Mouse (Mus musculus) lung, embryonic 14.5 days (tissue): ENCODE measurements around the gene Gm7879. TPM values are rescaled to one million over a fixed set of nuclear protein-coding genes. Genes with fewer than 3 reads are reported as not detected.
A peak's percentile ranks its signal among the peaks of the same experiment; 100 is the strongest.

Experiments
- ATAC-seq: fragments of 200-750 bp; cut with Nextera tagmentation; 2 replicates; pipeline ENCODE4 v1.8.0; 2017; ENCODE audit warnings: mild to moderate bottlenecking, moderate TSS enrichment, moderate library complexity; ENCODE audit not compliant: insufficient read depth
- DNase-seq: peaks from one replicate; pipeline ENCODE4 v3.0.0-alpha.2; 2015
- H3K27ac ChIP-seq: fragments of 300-500 bp; sonication (generic); 2 replicates; pipeline ENCODE4 v1.5.1; 2014; ENCODE audit warnings: low read depth, mild to moderate bottlenecking, moderate library complexity
- H3K27me3 ChIP-seq: fragments of 300-500 bp; sonication (generic); 2 replicates; pipeline ENCODE4 v1.6.1; 2014; ENCODE audit warnings: low read length, control low read depth; ENCODE audit not compliant: insufficient read depth
- H3K36me3 ChIP-seq: fragments of 300-500 bp; sonication (generic); 2 replicates; pipeline ENCODE4 v1.6.1; 2014; ENCODE audit warnings: control low read depth; ENCODE audit not compliant: insufficient read depth
- H3K4me1 ChIP-seq: fragments of 300-500 bp; sonication (generic); 2 replicates; pipeline ENCODE4 v1.6.1; 2014; ENCODE audit warnings: antibody characterized with exemption, control low read depth; ENCODE audit not compliant: insufficient read depth
- H3K4me2 ChIP-seq: fragments of 300-500 bp; sonication (generic); 2 replicates; pipeline ENCODE4 v1.6.1; 2014; ENCODE audit warnings: mild to moderate bottlenecking
- H3K4me3 ChIP-seq: fragments of 300-500 bp; sonication (generic); 2 replicates; pipeline ENCODE4 v1.5.1; 2014; ENCODE audit warnings: low read depth, low read length
- H3K9ac ChIP-seq: fragments of 300-500 bp; sonication (generic); 2 replicates; pipeline ENCODE4 v1.6.1; 2014
- H3K9me3 ChIP-seq: fragments of 300-500 bp; sonication (generic); 2 replicates; pipeline ENCODE4 v1.6.1; 2016; ENCODE audit warnings: low read depth, low read length, control low read depth
- CTCF ChIP-seq: IDR thresholded peaks from 2 replicates; pipeline ENCODE4 v1.5.1; 2016; ENCODE audit warnings: antibody characterized with exemption, low read depth
- WGBS: fragments of 180-500 bp; shearing (Covaris S2); extraction: QIAGEN DNeasy Blood & Tissue Kit; methylation state at CpG from one replicate; pipeline ENCODE4 v1.1.7; 2014; 5-methylcytosine and 5-hydroxymethylcytosine counted together
- polyA plus RNA-seq: library from polyadenylated mRNA; unstranded; fragments of >200 nt; fragmentation: Nextera tagmentation; extraction: Ambion mirVana; gene quantifications from 2 replicates; pipeline ENCODE4 v1.2.1, GENCODE M21; 2014

Gene Gm7879
- polyA plus RNA-seq, 1 experiment from 2014 or later: 0.66 TPM

- H3K4me1 ChIP-seq: no peaks in the 10 kb centered on the region
- H3K27ac ChIP-seq: no peak overlapping the region
- TF ChIP-seq CTCF: no peak
- H3K36me3 ChIP-seq: no peaks in the 10 kb centered on the region
- ATAC-seq (no peak), DNase-seq (no peak)
- no peaks in the 10 kb centered on the region for H3K27me3 ChIP-seq
- no peak overlapping the region for H3K9ac ChIP-seq
- H3K4me2 ChIP-seq: no peak overlapping the region
- H3K4me3 ChIP-seq: no peak overlapping the region
- H3K9me3 ChIP-seq: no peaks in the 10 kb centered on the region
- WGBS: 82% methylated on average over 4 of the region's 4 CpGs
Observed at GRCm38 (mm10) chr5:43915261-43915886, 2.4 kb downstream of the Gm7879 start.

- Histone ChIP-seq H3K9me3 (no peaks in the 10 kb centered on the region), H3K36me3 (no peaks in the 10 kb centered on the region), H3K27ac (no peak overlapping the region), H3K4me2 (no peak overlapping the region), H3K27me3 (no peaks in the 10 kb centered on the region), H3K9ac (no peak overlapping the region), H3K4me1 (no peaks in the 10 kb centered on the region), H3K4me3 (no peak overlapping the region)
- no peak for DNase-seq
- no peak for ATAC-seq
- no peak for TF ChIP-seq CTCF
- WGBS: 90% methylated on average over 11 of the region's 11 CpGs
Observed at GRCm38 (mm10) chr5:43921877-43922276, 8.9 kb downstream of the Gm7879 start.

DNA sequence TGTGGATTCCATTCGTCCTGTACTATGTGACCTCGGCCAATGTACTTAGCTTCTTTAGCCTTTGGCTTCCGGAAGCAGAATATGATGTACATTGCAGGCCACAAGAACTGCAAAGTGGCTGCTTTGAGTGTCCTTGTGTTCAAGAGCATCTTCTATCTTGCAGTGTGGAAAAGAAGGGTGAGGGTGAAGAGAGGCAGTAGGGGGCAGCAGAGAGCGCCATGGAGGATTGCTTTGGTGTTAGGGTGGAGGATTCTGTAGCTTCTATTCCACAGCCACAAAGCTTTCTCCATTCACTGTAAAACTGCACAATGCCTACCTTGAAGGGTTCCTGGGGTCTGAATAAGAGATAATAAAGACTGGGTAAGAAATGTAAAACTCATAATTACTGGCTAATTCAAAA lies 11.0 kb downstream of the Gm7879 start:
- H3K4me1 ChIP-seq: no peaks in the 10 kb centered on the region
- H3K27ac ChIP-seq: no peak overlapping the region
- ATAC-seq (no peak), DNase-seq (peak; percentile 70)
- H3K36me3 ChIP-seq: no peaks in the 10 kb centered on the region
- H3K9ac ChIP-seq: no peak overlapping the region
- peak; percentile 83 for TF ChIP-seq CTCF
- WGBS: 22% methylated on average over 4 of the region's 4 CpGs
- no peaks in the 10 kb centered on the region for H3K9me3 ChIP-seq
- no peak overlapping the region for H3K4me3 ChIP-seq
- H3K4me2 ChIP-seq: no peak overlapping the region
- no peaks in the 10 kb centered on the region for H3K27me3 ChIP-seq

DNA sequence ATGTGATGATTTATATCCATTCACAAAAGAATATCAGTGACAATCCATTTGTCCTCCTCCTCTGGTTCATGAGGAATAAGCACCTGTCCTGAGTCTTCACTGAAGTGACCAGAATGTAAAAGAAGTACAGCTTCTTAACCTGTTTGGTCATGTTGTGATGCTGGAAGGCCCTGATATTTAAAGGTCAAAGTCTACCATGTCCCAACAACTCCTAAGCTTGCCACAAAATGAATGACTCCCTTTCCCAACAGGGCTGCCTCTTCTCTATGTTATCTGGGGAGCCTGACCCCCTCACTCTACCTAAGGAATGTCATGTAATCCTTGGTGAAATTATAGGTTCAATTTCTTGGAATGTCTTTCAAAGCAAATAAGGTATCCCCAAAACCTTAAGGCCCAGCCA lies 14.8 kb downstream of the Gm7879 start:
- no peaks in the 10 kb centered on the region for H3K4me1 ChIP-seq
- no peaks in the 10 kb centered on the region for H3K9me3 ChIP-seq
- H3K9ac ChIP-seq: no peak overlapping the region
- H3K4me3 ChIP-seq: no peak overlapping the region
- no peak for TF ChIP-seq CTCF
- no peak overlapping the region for H3K27ac ChIP-seq
- DNase-seq (no peak), ATAC-seq (no peak)
- H3K27me3 ChIP-seq: no peaks in the 10 kb centered on the region
- no peaks in the 10 kb centered on the region for H3K36me3 ChIP-seq
- H3K4me2 ChIP-seq: no peak overlapping the region

DNA sequence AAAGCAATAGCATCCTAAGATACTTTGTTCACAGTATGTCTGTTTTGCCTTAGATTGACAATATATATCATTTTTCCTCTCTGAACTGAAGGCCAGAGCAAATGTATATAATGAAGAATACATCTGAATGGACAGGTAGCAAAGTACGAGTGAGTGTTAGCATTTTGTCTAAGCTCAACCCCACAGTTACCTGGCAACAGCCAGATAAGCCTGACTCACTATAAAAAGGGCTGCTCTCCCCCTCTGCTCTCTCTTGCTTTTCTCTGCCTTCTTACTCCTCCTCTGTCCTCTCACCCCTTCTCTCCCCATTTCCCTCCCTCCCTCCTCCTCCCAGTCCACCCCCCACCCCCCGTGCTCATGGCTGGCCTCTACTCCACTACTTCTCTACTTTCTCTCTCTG lies 20.3 kb downstream of the Gm7879 start:
- no peak for ATAC-seq
- WGBS: 35% methylated on average over 2 of the region's 2 CpGs

GRCm38 (mm10) chr5:43947330-43947977 lies 34.5 kb downstream of the Gm7879 start:
- TF ChIP-seq CTCF: no peak

More for the DNA sequence above, 20.3 kb downstream of the Gm7879 start:
- no peak for TF ChIP-seq CTCF
- Histone ChIP-seq H3K4me1 (no peaks in the 10 kb centered on the region), H3K27me3 (no peaks in the 10 kb centered on the region), H3K4me2 (no peak overlapping the region), H3K9ac (no peak overlapping the region), H3K4me3 (no peak overlapping the region), H3K9me3 (no peaks in the 10 kb centered on the region), H3K36me3 (no peaks in the 10 kb centered on the region), H3K27ac (no peak overlapping the region)
- no peak for DNase-seq

DNA sequence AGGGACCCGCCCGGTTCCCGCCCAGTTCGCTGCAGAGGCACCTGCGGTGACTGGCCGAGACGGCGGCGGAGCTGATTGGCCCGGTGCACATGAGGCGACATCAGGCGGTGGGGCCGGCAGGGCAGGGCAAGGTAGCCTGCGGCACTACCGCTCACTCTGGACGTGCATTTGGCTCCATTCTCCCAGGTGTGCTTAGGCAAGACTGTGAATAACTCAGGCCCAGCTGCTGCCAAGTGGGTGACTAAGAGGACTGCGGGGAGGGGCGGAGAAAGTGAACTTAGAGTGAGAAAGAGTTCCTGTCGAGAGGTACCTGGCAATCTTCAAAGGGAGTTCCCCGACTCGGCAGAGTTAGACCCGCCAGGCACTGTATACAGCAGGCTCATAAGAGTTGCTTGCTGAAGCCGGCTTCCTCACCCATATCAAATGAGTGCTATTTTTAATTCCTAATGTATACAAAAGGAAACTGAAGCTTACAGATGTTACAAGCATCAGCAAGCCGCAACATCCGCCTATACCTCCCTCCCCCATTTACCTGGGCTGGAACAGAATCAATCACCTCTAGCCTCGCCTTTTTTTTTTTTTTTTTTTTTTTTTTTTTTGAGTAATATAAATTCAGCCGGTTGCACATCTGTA lies 35.3 kb downstream of the Gm7879 start:
- no peak for TF ChIP-seq CTCF
- Histone ChIP-seq H3K9ac (no peak overlapping the region), H3K9me3 (no peaks in the 10 kb centered on the region; the same call in 1 of the 2 replicates), H3K4me2 (peak overlapping the region; percentile 60), H3K27me3 (no peaks in the 10 kb centered on the region), H3K4me3 (peak overlapping the region; percentile 21), H3K36me3 (no peaks in the 10 kb centered on the region), H3K27ac (peak overlapping the region; percentile 64), H3K4me1 (0 out of 2 replicates have a peak, but pooled peaks cover 3% of the 10 kb centered on the region)
- 2% methylated on average over 27 of the region's 27 CpGs for whole genome bisulfite sequencing
- ATAC-seq (peak; percentile 99), DNase-seq (peak; percentile 77)

More at GRCm38 (mm10) chr5:43947330-43947977, 34.5 kb downstream of the Gm7879 start:
- Histone ChIP-seq H3K4me3 (no peak overlapping the region), H3K4me2 (peak overlapping the region; percentile 60), H3K9ac (no peak overlapping the region), H3K9me3 (no peaks in the 10 kb centered on the region; the same call in 1 of the 2 replicates), H3K4me1 (0 out of 2 replicates have a peak, but pooled peaks cover 3% of the 10 kb centered on the region), H3K27ac (peak overlapping the region; percentile 61), H3K36me3 (no peaks in the 10 kb centered on the region), H3K27me3 (no peaks in the 10 kb centered on the region)
- peak; percentile 3 for DNase-seq
- WGBS: 12% methylated on average over 9 of the region's 9 CpGs
- no peak for ATAC-seq
